Mouse (Mus musculus) hindbrain, embryonic 16.5 days (tissue): ENCODE data around the gene Ifitm7. TPM values are rescaled to one million over a fixed set of nuclear protein-coding genes. Genes with fewer than 3 reads are reported as not detected.
A peak's percentile ranks its signal among the peaks of the same experiment; 100 is the strongest.

Source experiments
- ATAC-seq: fragments of 200-750 bp; cut with Nextera tagmentation; 2 replicates; pipeline ENCODE4 v1.8.0; 2017; ENCODE audit warnings: moderate TSS enrichment, moderate library complexity
- H3K27ac ChIP-seq: fragments of 300-500 bp; sonication (generic); 2 replicates; pipeline ENCODE4 v1.5.1; 2014; ENCODE audit warnings: low read depth, mild to moderate bottlenecking, control low read depth, low read length, moderate library complexity
- H3K27me3 ChIP-seq: fragments of 300-500 bp; sonication (generic); replicated peaks from 2 replicates; pipeline ENCODE4 v1.6.1; 2014; ENCODE audit warnings: low read length; ENCODE audit not compliant: control insufficient read depth, insufficient read depth
- H3K36me3 ChIP-seq: fragments of 300-500 bp; sonication (generic); 2 replicates; pipeline ENCODE4 v1.6.1; 2014; ENCODE audit warnings: mild to moderate bottlenecking, low read length, moderate library complexity, mixed read lengths; ENCODE audit not compliant: control insufficient read depth, insufficient read depth
- H3K4me1 ChIP-seq: fragments of 300-500 bp; sonication (generic); 2 replicates; pipeline ENCODE4 v1.6.1; 2014; ENCODE audit warnings: low read depth, low read length; ENCODE audit not compliant: control insufficient read depth, insufficient read depth
- H3K4me2 ChIP-seq: fragments of 300-500 bp; sonication (generic); 2 replicates; pipeline ENCODE4 v1.6.1; 2014; ENCODE audit warnings: mild to moderate bottlenecking, low read length, control low read depth, moderate library complexity
- H3K4me3 ChIP-seq: fragments of 300-500 bp; sonication (generic); 2 replicates; pipeline ENCODE4 v1.5.1; 2014; ENCODE audit warnings: mild to moderate bottlenecking, low read length, control low read depth, moderate library complexity
- H3K9ac ChIP-seq: fragments of 300-500 bp; sonication (generic); 2 replicates; pipeline ENCODE4 v1.6.1; 2014; ENCODE audit warnings: low read depth, mild to moderate bottlenecking, control low read depth, low read length, moderate library complexity
- H3K9me3 ChIP-seq: fragments of 300-500 bp; sonication (generic); 2 replicates; pipeline ENCODE4 v1.6.1; 2014; ENCODE audit warnings: mild to moderate bottlenecking, low read length, moderate library complexity; ENCODE audit not compliant: control insufficient read depth
- WGBS: fragments of 180-500 bp; shearing (Covaris S2); extraction: QIAGEN DNeasy Blood & Tissue Kit; methylation state at CpG from one replicate; pipeline ENCODE4 v1.1.7; 2014; 5-methylcytosine and 5-hydroxymethylcytosine counted together
- polyA plus RNA-seq: library from polyadenylated mRNA; unstranded; fragments of >200 nt; fragmentation: Nextera tagmentation; extraction: Ambion mirVana; gene quantifications from 2 replicates; pipeline ENCODE4 v1.2.1, GENCODE M21; 2015

Ifitm7 gene
- 0.45 and 0.50 TPM in 2 replicates for polyA plus RNA-seq

GRCm38 (mm10) chr16:13986574-13987478 is at the start of gene Ifitm7, which contains the start of gene 2900011O08Rik:
Gene Ifitm7 (minus strand): TSS chr16:13986888.
Gene 2900011O08Rik (plus strand): TSS chr16:13986604.
- WGBS, result under 1% methylated on average over 28 of the region's 31 CpGs
- H3K4me1 ChIP-seq, result peaks cover 8% of the 10 kb centered on the region
- peak within 1 kb of the TSS; percentile 69 for H3K4me3 ChIP-seq
- no peaks in the 10 kb centered on the region for H3K9me3 ChIP-seq
- H3K36me3 ChIP-seq, result no peaks in the 10 kb centered on the region
- H3K9ac ChIP-seq, result peak within 1 kb of the TSS; percentile 85
- peak within 1 kb of the TSS; percentile 51 for H3K4me2 ChIP-seq
- H3K27me3 ChIP-seq, result no peaks in the 10 kb centered on the region
- peak; percentile 93 for ATAC-seq
- peak within 1 kb of the TSS; percentile 82 for H3K27ac ChIP-seq

GRCm38 (mm10) chr16:14033076-14033475 is 46.4 kb upstream of the Ifitm7 start:
- Histone ChIP-seq H3K27ac (no peak overlapping the region), H3K9ac (no peak overlapping the region), H3K4me1 (no peaks in the 10 kb centered on the region), H3K4me3 (no peak overlapping the region), H3K36me3 (no peaks in the 10 kb centered on the region), H3K4me2 (no peak overlapping the region), H3K27me3 (no peaks in the 10 kb centered on the region), H3K9me3 (no peaks in the 10 kb centered on the region)
- ATAC-seq, result no peak
- WGBS, result 94% methylated on average over 4 of the region's 4 CpGs

GRCm38 (mm10) chr16:14030650-14031049 is 44.0 kb upstream of the Ifitm7 start:
- H3K36me3 ChIP-seq, result 0 out of 2 replicates have a peak, but pooled peaks cover 2% of the 10 kb centered on the region
- no peak overlapping the region for H3K4me3 ChIP-seq
- H3K4me1 ChIP-seq, result no peaks in the 10 kb centered on the region
- H3K4me2 ChIP-seq, result no peak overlapping the region
- WGBS, result 81% methylated on average over 4 of the region's 4 CpGs
- no peak overlapping the region for H3K27ac ChIP-seq
- no peak for ATAC-seq
- H3K9me3 ChIP-seq, result no peaks in the 10 kb centered on the region
- H3K27me3 ChIP-seq, result no peaks in the 10 kb centered on the region
- no peak overlapping the region for H3K9ac ChIP-seq

GRCm38 (mm10) chr16:14029851-14030250 is 43.2 kb upstream of the Ifitm7 start:
- Histone ChIP-seq H3K9ac (no peak overlapping the region), H3K9me3 (no peaks in the 10 kb centered on the region), H3K4me1 (no peaks in the 10 kb centered on the region), H3K4me2 (no peak overlapping the region), H3K4me3 (no peak overlapping the region), H3K27me3 (no peaks in the 10 kb centered on the region), H3K36me3 (0 out of 2 replicates have a peak, but pooled peaks cover 2% of the 10 kb centered on the region), H3K27ac (no peak overlapping the region)
- 55% methylated on average over 2 of the region's 2 CpGs for WGBS
- ATAC-seq, result no peak

GRCm38 (mm10) chr16:14029072-14029471 is 42.4 kb upstream of the Ifitm7 start:
- 0 out of 2 replicates have a peak, but pooled peaks cover 2% of the 10 kb centered on the region for H3K36me3 ChIP-seq
- no peak for ATAC-seq
- no peak overlapping the region for H3K27ac ChIP-seq
- no peaks in the 10 kb centered on the region for H3K4me1 ChIP-seq
- H3K4me3 ChIP-seq, result no peak overlapping the region
- 55% methylated on average over 2 of the region's 2 CpGs for WGBS
- no peaks in the 10 kb centered on the region for H3K27me3 ChIP-seq
- H3K9me3 ChIP-seq, result no peaks in the 10 kb centered on the region
- H3K4me2 ChIP-seq, result no peak overlapping the region
- no peak overlapping the region for H3K9ac ChIP-seq

- Histone ChIP-seq H3K4me2 (no peak overlapping the region), H3K4me1 (no peaks in the 10 kb centered on the region), H3K36me3 (0 out of 2 replicates have a peak, but pooled peaks cover 2% of the 10 kb centered on the region), H3K4me3 (no peak overlapping the region), H3K9me3 (no peaks in the 10 kb centered on the region), H3K9ac (no peak overlapping the region), H3K27ac (no peak overlapping the region), H3K27me3 (no peaks in the 10 kb centered on the region)
- 41% methylated on average over 2 of the region's 2 CpGs for WGBS
- ATAC-seq, result no peak
These were observed 38.7 kb upstream of the Ifitm7 start for GRCm38 (mm10) chr16:14025091-14025990.

- Histone ChIP-seq H3K4me2 (no peak overlapping the region), H3K27me3 (no peaks in the 10 kb centered on the region), H3K9ac (no peak overlapping the region), H3K36me3 (no peaks in the 10 kb centered on the region), H3K4me1 (no peaks in the 10 kb centered on the region), H3K27ac (no peak overlapping the region), H3K9me3 (no peaks in the 10 kb centered on the region), H3K4me3 (no peak overlapping the region)
- 84% methylated on average over 3 of the region's 3 CpGs for WGBS
- ATAC-seq, result no peak
These were observed 34.6 kb upstream of the Ifitm7 start for GRCm38 (mm10) chr16:14021166-14021822.

GRCm38 (mm10) chr16:14017306-14017705 is 30.6 kb upstream of the Ifitm7 start:
- Histone ChIP-seq H3K9ac (no peak overlapping the region), H3K4me2 (no peak overlapping the region), H3K27ac (no peak overlapping the region), H3K4me1 (no peaks in the 10 kb centered on the region), H3K36me3 (no peaks in the 10 kb centered on the region), H3K9me3 (no peaks in the 10 kb centered on the region), H3K27me3 (no peaks in the 10 kb centered on the region), H3K4me3 (no peak overlapping the region)
- WGBS, result 91% methylated on average over 8 of the region's 8 CpGs
- no peak for ATAC-seq
